Mouse (Mus musculus): Measurements from ENCODE around the gene 1110032F04Rik.

Gene 1110032F04Rik

DNA sequence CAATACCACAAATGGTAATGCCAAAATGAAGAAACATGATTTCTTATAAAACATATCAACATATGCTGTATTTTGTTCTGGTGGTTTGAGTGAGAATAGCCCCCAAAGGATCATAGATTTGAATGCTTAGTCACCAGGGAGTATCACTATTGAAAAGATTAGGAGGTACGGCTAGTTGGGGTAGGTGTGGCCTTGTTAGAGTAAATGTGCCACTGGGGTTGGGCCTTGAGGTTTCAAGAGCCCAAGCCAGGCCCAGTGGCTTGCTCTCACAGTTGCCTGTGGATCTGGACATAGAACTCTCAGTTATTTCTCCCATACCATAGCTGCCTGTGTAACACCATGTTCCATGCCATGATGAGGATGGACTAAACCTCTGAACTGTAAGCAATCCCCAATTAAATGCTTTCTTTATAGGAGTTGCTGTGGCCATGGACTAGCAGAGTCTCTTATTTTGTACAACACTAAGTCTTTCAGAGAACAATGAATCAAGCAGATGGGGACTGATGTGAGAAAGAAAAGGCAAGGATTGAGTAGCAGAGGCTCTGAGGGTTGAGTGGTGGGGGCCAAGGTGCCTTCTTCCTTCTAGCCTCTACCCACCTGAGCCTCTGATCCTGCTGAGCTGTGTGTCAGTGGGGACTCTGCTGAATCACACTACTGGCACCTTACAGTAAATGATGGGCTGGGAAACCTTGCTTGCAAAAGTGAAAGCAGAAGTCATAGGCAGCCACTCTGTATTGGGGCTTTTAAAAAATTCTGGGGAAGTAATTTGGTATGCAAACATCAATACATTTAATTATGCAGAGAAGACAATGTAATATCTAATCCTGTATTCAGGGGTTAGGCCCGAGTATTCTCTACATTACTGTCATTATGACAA lies 35.8 kb downstream of the 1110032F04Rik start:
- in situ Hi-C loops (cut with MboI; ENCODE audit: unreplicated experiment in 2 of 2): no loop called here

DNA sequence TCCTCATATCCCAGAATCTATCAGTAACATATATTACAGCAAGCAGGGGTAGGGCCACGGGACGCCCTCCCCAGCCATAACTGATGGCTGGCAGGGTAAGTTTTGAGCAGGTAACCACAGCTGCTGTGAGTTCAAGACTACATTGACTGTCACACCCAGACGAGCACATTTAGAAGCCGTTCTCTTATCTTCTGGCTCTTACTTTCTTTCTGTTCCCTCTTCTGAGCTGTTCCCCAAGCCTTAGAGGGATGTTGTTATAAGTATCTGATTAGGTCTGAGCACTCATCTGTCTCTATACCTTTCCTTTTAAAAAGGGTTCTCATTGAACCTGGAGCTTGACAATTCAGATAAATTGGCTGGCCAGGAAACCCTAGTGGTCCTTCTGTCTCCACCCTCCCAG lies 38.1 kb downstream of the 1110032F04Rik start:
- in situ Hi-C loops (cut with MboI; ENCODE audit: unreplicated experiment in 2 of 2): no loop called here

Data from v-Abl transformed pro-B cells (cell line).